Mouse (Mus musculus) heart, adult 2 months (tissue): Measurements from ENCODE around the gene Rpa1.

Source experiments
- CTCF ChIP-seq: fragments of 200-600 bp; IDR thresholded peaks from 2 replicates; pipeline ENCODE4 v1.8.1; 2022; ENCODE audit warnings: antibody characterized with exemption, mild to moderate bottlenecking, moderate library complexity
- EP300 ChIP-seq: fragments of 200-500 bp; IDR thresholded peaks from 2 replicates; pipeline ENCODE4 v1.6.1; 2011; ENCODE audit warnings: low read depth, low read length, control low read depth; ENCODE audit not compliant: insufficient read depth

GRCm38 (mm10) chr11:75285893-75286467 lies 62.1 kb downstream of the Rpa1 start:
- TF ChIP-seq CTCF (no peak), EP300 (no peak)
